Mouse (Mus musculus): ENCODE measurements around the gene Nrxn1. TPM values are rescaled to one million over a fixed set of nuclear protein-coding genes. Genes with fewer than 3 reads are reported as not detected.

Gene Nrxn1
- total and polyA plus RNA-seq, 3 experiments, result not detected

GRCm38 (mm10) chr17:90638183-90638727 lies 454.6 kb downstream of the Nrxn1 start:
- Histone ChIP-seq H3K4me3 (ENCODE audit: control insufficient read depth in 1 of 2, insufficient read depth in 1 of 2, low read depth in 2 of 2, low read length in 2 of 2) (no peak overlapping the region), H3K27ac (ENCODE audit: control insufficient read depth, low read depth, low read length) (no peak overlapping the region), H3K9me3 (replicated peaks; ENCODE audit: insufficient read depth, low read length) (no peaks in the 10 kb centered on the region), H3K27me3 (ENCODE audit: control insufficient read depth in 1 of 2, insufficient read depth in 2 of 2, low read length in 2 of 2) (no peaks in the 10 kb centered on the region), H3K79me2 (ENCODE audit: control insufficient read depth, insufficient read depth, low read length, poor library complexity) (no peaks in the 10 kb centered on the region), H3K4me1 (ENCODE audit: control insufficient read depth in 1 of 2, insufficient read depth in 2 of 2, low read length in 2 of 2) (no peaks in the 10 kb centered on the region), H3K9ac (ENCODE audit: control insufficient read depth, low read depth, low read length, poor library complexity, severe bottlenecking) (no peak overlapping the region), H3K36me3 (ENCODE audit: control insufficient read depth in 1 of 2, insufficient read depth in 2 of 2, low read length in 2 of 2) (peaks cover 0 to 3% of the 10 kb centered on the region in 2 experiments; a peak in 2 of 4 replicates)
- no peak for DNase-seq (ENCODE audit: low read depth, low spot score)
- TF ChIP-seq NRF1 (IDR thresholded peaks at IDR 0.05; ENCODE audit: insufficient read depth, low read depth, low read length, poor library complexity, severe bottlenecking) (no peak), MAX (IDR thresholded peaks at IDR 0.05; ENCODE audit: low read length) (no peak), RCOR1 (IDR thresholded peaks at IDR 0.05; ENCODE audit: low read depth, low read length) (no peak), UBTF (IDR thresholded peaks at IDR 0.05; ENCODE audit: borderline replicate concordance, insufficient read depth, low read depth, low read length) (no peak), JUND (IDR thresholded peaks at IDR 0.05; ENCODE audit: low read depth, low read length) (no peak), TBP (IDR thresholded peaks at IDR 0.05; ENCODE audit: low read depth, low read length) (no peak), SMC3 (IDR thresholded peaks at IDR 0.05; ENCODE audit: low read depth, low read length) (no peak), TCF12 (IDR thresholded peaks at IDR 0.05; ENCODE audit: low read depth, low read length) (no peak), EP300 (IDR thresholded peaks at IDR 0.05; ENCODE audit: low read depth in 1 of 2, low read length in 2 of 2) (no peak), CTCF (IDR thresholded peaks at IDR 0.05 in 2 of 3, conservative IDR thresholded peaks at IDR 0.05 in 1 of 3; ENCODE audit: control insufficient read depth in 1 of 3, insufficient read depth in 1 of 3, low read depth in 2 of 3, low read length in 3 of 3, poor library complexity in 1 of 3, severe bottlenecking in 1 of 3) (no peak), POLR2A (IDR thresholded peaks at IDR 0.05; ENCODE audit: control insufficient read depth in 1 of 2, insufficient read depth in 1 of 2, low read depth in 1 of 2, low read length in 2 of 2, poor library complexity in 1 of 2) (no peak), E2F4 (IDR thresholded peaks at IDR 0.05; ENCODE audit: borderline replicate concordance, low read depth, low read length) (no peak), ZC3H11A (IDR thresholded peaks at IDR 0.05; ENCODE audit: low read depth, low read length) (no peak), GABPA (IDR thresholded peaks at IDR 0.05; ENCODE audit: low read depth, low read length) (no peak), MAZ (IDR thresholded peaks at IDR 0.05; ENCODE audit: low read depth, low read length) (no peak), NELFE (IDR thresholded peaks at IDR 0.05; ENCODE audit: low read depth, low read length) (no peak)

GRCm38 (mm10) chr17:90631371-90631770 lies 461.5 kb downstream of the Nrxn1 start:
- Histone ChIP-seq H3K9me3 (replicated peaks; ENCODE audit: insufficient read depth, low read length) (no peaks in the 10 kb centered on the region), H3K9ac (ENCODE audit: control insufficient read depth, low read depth, low read length, poor library complexity, severe bottlenecking) (no peak overlapping the region), H3K27me3 (ENCODE audit: control insufficient read depth in 1 of 2, insufficient read depth in 2 of 2, low read length in 2 of 2) (no peaks in the 10 kb centered on the region), H3K4me1 (ENCODE audit: control insufficient read depth in 1 of 2, insufficient read depth in 2 of 2, low read length in 2 of 2) (no peaks in the 10 kb centered on the region), H3K27ac (ENCODE audit: control insufficient read depth, low read depth, low read length) (no peak overlapping the region), H3K36me3 (ENCODE audit: control insufficient read depth in 1 of 2, insufficient read depth in 2 of 2, low read length in 2 of 2) (no peaks in the 10 kb centered on the region), H3K79me2 (ENCODE audit: control insufficient read depth, insufficient read depth, low read length, poor library complexity) (no peaks in the 10 kb centered on the region), H3K4me3 (ENCODE audit: control insufficient read depth in 1 of 2, insufficient read depth in 1 of 2, low read depth in 2 of 2, low read length in 2 of 2) (no peak overlapping the region)
- TF ChIP-seq MYB (IDR thresholded peaks at IDR 0.05; ENCODE audit: low read depth, low read length) (no peak), KAT2A (conservative IDR thresholded peaks at IDR 0.05; ENCODE audit: low read depth, low read length) (no peak), POLR2A (IDR thresholded peaks at IDR 0.05; ENCODE audit: control insufficient read depth in 1 of 2, insufficient read depth in 1 of 2, low read depth in 1 of 2, low read length in 2 of 2, poor library complexity in 1 of 2) (no peak), MAFK (IDR thresholded peaks at IDR 0.05; ENCODE audit: borderline replicate concordance, low read depth, low read length) (no peak), MXI1 (IDR thresholded peaks at IDR 0.05; ENCODE audit: low read depth, low read length) (no peak), NRF1 (IDR thresholded peaks at IDR 0.05; ENCODE audit: insufficient read depth, low read depth, low read length, poor library complexity, severe bottlenecking) (no peak), HCFC1 (IDR thresholded peaks at IDR 0.05; ENCODE audit: low read depth, low read length) (no peak), USF1 (IDR thresholded peaks at IDR 0.05; ENCODE audit: low read depth, low read length) (no peak), POLR2AphosphoS2 (IDR thresholded peaks at IDR 0.05; ENCODE audit: low read length) (no peak), TAL1 (IDR thresholded peaks at IDR 0.05; ENCODE audit: low read length) (no peak), CHD1 (IDR thresholded peaks at IDR 0.05; ENCODE audit: low read depth, low read length) (no peak), GATA1 (IDR thresholded peaks at IDR 0.05; ENCODE audit: low read depth, low read length) (no peak), TBP (IDR thresholded peaks at IDR 0.05; ENCODE audit: low read depth, low read length) (no peak), SIN3A (IDR thresholded peaks at IDR 0.05; ENCODE audit: low read length) (no peak), ZMIZ1 (IDR thresholded peaks at IDR 0.05; ENCODE audit: low read depth, low read length) (no peak), ELF1 (IDR thresholded peaks at IDR 0.05; ENCODE audit: low read depth, low read length) (no peak), POLR2AphosphoS5 (IDR thresholded peaks at IDR 0.05; ENCODE audit: borderline replicate concordance, low read depth, low read length) (no peak), ZNF384 (IDR thresholded peaks at IDR 0.05; ENCODE audit: low read depth, low read length) (no peak)
- no peak for DNase-seq (ENCODE audit: low read depth, low spot score)

All from MEL (cell line).